Mouse (Mus musculus) hindbrain, embryonic 15.5 days (tissue): ENCODE data around the gene Smarcal1. TPM values are rescaled to one million over a fixed set of nuclear protein-coding genes. Genes with fewer than 3 reads are reported as not detected.

ENCODE experiments used
- ATAC-seq: fragments of 200-750 bp; cut with Nextera tagmentation; 2 replicates; pipeline ENCODE4 v1.8.0; 2017; ENCODE audit warnings: low read depth, moderate number of reproducible peaks, moderate TSS enrichment; ENCODE audit not compliant: low FRiP score
- H3K27ac ChIP-seq: fragments of 300-500 bp; sonication (generic); replicated peaks from 2 replicates; pipeline ENCODE4 v1.5.1; 2015; ENCODE audit warnings: mild to moderate bottlenecking, inconsistent platforms
- H3K27me3 ChIP-seq: fragments of 300-500 bp; sonication (generic); 2 replicates; pipeline ENCODE4 v1.6.1; 2015; ENCODE audit warnings: control low read depth, inconsistent platforms
- H3K36me3 ChIP-seq: fragments of 300-500 bp; sonication (generic); 2 replicates; pipeline ENCODE4 v1.6.1; 2015; ENCODE audit warnings: control low read depth, inconsistent platforms
- H3K4me1 ChIP-seq: fragments of 300-500 bp; sonication (generic); replicated peaks from 2 replicates; pipeline ENCODE4 v1.6.1; 2015; ENCODE audit warnings: control low read depth, inconsistent platforms
- H3K4me2 ChIP-seq: fragments of 300-500 bp; sonication (generic); 2 replicates; pipeline ENCODE4 v1.6.1; 2015; ENCODE audit warnings: moderate library complexity, mild to moderate bottlenecking, inconsistent platforms
- H3K4me3 ChIP-seq: fragments of 300-500 bp; sonication (generic); 2 replicates; pipeline ENCODE4 v1.5.1; 2015; ENCODE audit warnings: mild to moderate bottlenecking, inconsistent platforms
- H3K9ac ChIP-seq: fragments of 300-500 bp; sonication (generic); 2 replicates; pipeline ENCODE4 v1.6.1; 2015; ENCODE audit warnings: inconsistent platforms
- H3K9me3 ChIP-seq: fragments of 300-500 bp; sonication (generic); 2 replicates; pipeline ENCODE4 v1.6.1; 2016; ENCODE audit warnings: control low read depth, inconsistent platforms
- WGBS: fragments of 180-500 bp; shearing (Covaris S2); methylation state at CpG from one replicate; pipeline ENCODE4 v1.1.7; 2015; 5-methylcytosine and 5-hydroxymethylcytosine counted together
- polyA plus RNA-seq: library from polyadenylated mRNA; unstranded; fragments of >200 nt; fragmentation: Nextera tagmentation; extraction: Ambion mirVana; gene quantifications from 2 replicates; pipeline ENCODE4 v1.2.1, GENCODE M21; 2015

The Smarcal1 gene
- polyA plus RNA-seq, 1 experiment from 2014 or later, result 27.8 TPM

- ATAC-seq, result no peak
- H3K4me1 ChIP-seq, result peaks cover 17% of the 10 kb centered on the region
- H3K9ac ChIP-seq, result no peak overlapping the region
- H3K27ac ChIP-seq, result no peak overlapping the region
- no peaks in the 10 kb centered on the region for H3K36me3 ChIP-seq
- 71% methylated on average over 7 of the region's 7 CpGs for WGBS
- 0 out of 2 replicates have a peak, but pooled peaks cover 2% of the 10 kb centered on the region for H3K27me3 ChIP-seq
- no peak overlapping the region for H3K4me2 ChIP-seq
- H3K9me3 ChIP-seq, result no peaks in the 10 kb centered on the region
- H3K4me3 ChIP-seq, result no peak overlapping the region
Observed at GRCm38 (mm10) chr1:72574047-72574446, 9.0 kb upstream of the Smarcal1 start.

- Histone ChIP-seq H3K4me2 (no peak overlapping the region), H3K27ac (no peak overlapping the region), H3K4me3 (no peak overlapping the region), H3K9ac (no peak overlapping the region), H3K4me1 (peaks cover 17% of the 10 kb centered on the region), H3K36me3 (no peaks in the 10 kb centered on the region), H3K9me3 (no peaks in the 10 kb centered on the region), H3K27me3 (0 out of 2 replicates have a peak, but pooled peaks cover 2% of the 10 kb centered on the region)
- no peak for ATAC-seq
- 67% methylated on average over 7 of the region's 7 CpGs for WGBS
Observed at GRCm38 (mm10) chr1:72574608-72575007, 8.4 kb upstream of the Smarcal1 start.

GRCm38 (mm10) chr1:72575121-72575520, 7.9 kb upstream of the Smarcal1 start:
- ATAC-seq, result no peak
- 55% methylated on average over 4 of the region's 4 CpGs for WGBS
- no peaks in the 10 kb centered on the region for H3K36me3 ChIP-seq
- H3K4me3 ChIP-seq, result no peak overlapping the region
- no peak overlapping the region for H3K27ac ChIP-seq
- no peak overlapping the region for H3K4me2 ChIP-seq
- 0 out of 2 replicates have a peak, but pooled peaks cover 2% of the 10 kb centered on the region for H3K27me3 ChIP-seq
- no peak overlapping the region for H3K9ac ChIP-seq
- peaks cover 17% of the 10 kb centered on the region for H3K4me1 ChIP-seq
- H3K9me3 ChIP-seq, result no peaks in the 10 kb centered on the region

- no peaks in the 10 kb centered on the region for H3K36me3 ChIP-seq
- ATAC-seq, result 0 out of 2 replicates have a peak, but pooled peaks have one; percentile 20
- H3K9me3 ChIP-seq, result no peaks in the 10 kb centered on the region
- H3K27ac ChIP-seq, result peak overlapping the region; percentile 42
- H3K9ac ChIP-seq, result no peak overlapping the region
- 3% methylated on average over 12 of the region's 12 CpGs for WGBS
- peak overlapping the region; percentile 27 for H3K4me2 ChIP-seq
- H3K27me3 ChIP-seq, result 0 out of 2 replicates have a peak, but pooled peaks cover 2% of the 10 kb centered on the region
- H3K4me1 ChIP-seq, result peaks cover 21% of the 10 kb centered on the region
- H3K4me3 ChIP-seq, result no peak overlapping the region
Observed at GRCm38 (mm10) chr1:72577481-72577922, 5.5 kb upstream of the Smarcal1 start.

GRCm38 (mm10) chr1:72578351-72578750, 4.7 kb upstream of the Smarcal1 start:
- 30% methylated on average over 15 of the region's 15 CpGs for WGBS
- Histone ChIP-seq H3K36me3 (no peaks in the 10 kb centered on the region), H3K27me3 (0 out of 2 replicates have a peak, but pooled peaks cover 2% of the 10 kb centered on the region), H3K4me2 (peak overlapping the region; percentile 37), H3K9ac (no peak overlapping the region), H3K9me3 (no peaks in the 10 kb centered on the region), H3K4me3 (no peak overlapping the region), H3K27ac (peak overlapping the region; percentile 34; the same call in 1 of the 2 replicates), H3K4me1 (peaks cover 23% of the 10 kb centered on the region)
- ATAC-seq, result no peak

GRCm38 (mm10) chr1:72578806-72579205, 4.2 kb upstream of the Smarcal1 start:
- ATAC-seq, result no peak

GRCm38 (mm10) chr1:72583906-72584305, 855 bp downstream of the Smarcal1 start:
- 78% methylated on average over 4 of the region's 4 CpGs for WGBS
- Histone ChIP-seq H3K9me3 (no peaks in the 10 kb centered on the region), H3K27me3 (no peaks in the 10 kb centered on the region), H3K9ac (peak overlapping the region; percentile 61), H3K4me1 (peaks cover 22% of the 10 kb centered on the region), H3K27ac (peak overlapping the region; percentile 92), H3K4me3 (peak overlapping the region; percentile 62), H3K4me2 (peak overlapping the region; percentile 69), H3K36me3 (peaks cover 22% of the 10 kb centered on the region)
- ATAC-seq, result no peak

More at GRCm38 (mm10) chr1:72578806-72579205, 4.2 kb upstream of the Smarcal1 start:
- no peaks in the 10 kb centered on the region for H3K36me3 ChIP-seq
- peaks cover 25% of the 10 kb centered on the region for H3K4me1 ChIP-seq
- H3K27ac ChIP-seq, result peak overlapping the region; percentile 34; the same call in 1 of the 2 replicates
- 29% methylated on average over 4 of the region's 4 CpGs for WGBS
- no peak overlapping the region for H3K9ac ChIP-seq
- 0 out of 2 replicates have a peak, but pooled peaks cover 2% of the 10 kb centered on the region for H3K27me3 ChIP-seq
- no peak overlapping the region for H3K4me3 ChIP-seq
- peak overlapping the region; percentile 37 for H3K4me2 ChIP-seq
- no peaks in the 10 kb centered on the region for H3K9me3 ChIP-seq

- H3K27ac ChIP-seq, result no peak overlapping the region
- peaks cover 34% of the 10 kb centered on the region for H3K36me3 ChIP-seq
- H3K4me1 ChIP-seq, result peaks cover 22% of the 10 kb centered on the region
- H3K27me3 ChIP-seq, result no peaks in the 10 kb centered on the region
- H3K9me3 ChIP-seq, result no peaks in the 10 kb centered on the region
- no peak overlapping the region for H3K9ac ChIP-seq
- H3K4me2 ChIP-seq, result no peak overlapping the region
- 92% methylated on average over 17 of the region's 17 CpGs for WGBS
- ATAC-seq, result no peak
- no peak overlapping the region for H3K4me3 ChIP-seq
Observed at GRCm38 (mm10) chr1:72585971-72586875, 3.2 kb downstream of the Smarcal1 start.

- H3K4me2 ChIP-seq, result no peak overlapping the region
- ATAC-seq, result no peak
- no peaks in the 10 kb centered on the region for H3K27me3 ChIP-seq
- H3K4me3 ChIP-seq, result no peak overlapping the region
- H3K27ac ChIP-seq, result no peak overlapping the region
- no peak overlapping the region for H3K9ac ChIP-seq
- H3K4me1 ChIP-seq, result peaks cover 18% of the 10 kb centered on the region
- H3K36me3 ChIP-seq, result peaks cover 47% of the 10 kb centered on the region
- no peaks in the 10 kb centered on the region for H3K9me3 ChIP-seq
- 92% methylated on average over 15 of the region's 15 CpGs for WGBS
Observed at GRCm38 (mm10) chr1:72587532-72587931, 4.5 kb downstream of the Smarcal1 start.

GRCm38 (mm10) chr1:72588763-72589162, 5.7 kb downstream of the Smarcal1 start:
- Histone ChIP-seq H3K36me3 (peaks cover 57% of the 10 kb centered on the region), H3K27ac (no peak overlapping the region), H3K4me3 (no peak overlapping the region), H3K27me3 (no peaks in the 10 kb centered on the region), H3K9me3 (no peaks in the 10 kb centered on the region), H3K4me2 (no peak overlapping the region), H3K4me1 (peaks cover 23% of the 10 kb centered on the region), H3K9ac (no peak overlapping the region)
- 95% methylated on average over 2 of the region's 2 CpGs for WGBS
- ATAC-seq, result no peak

GRCm38 (mm10) chr1:72590636-72591035, 7.6 kb downstream of the Smarcal1 start:
- Histone ChIP-seq H3K9ac (no peak overlapping the region), H3K27me3 (no peaks in the 10 kb centered on the region), H3K4me2 (no peak overlapping the region), H3K4me3 (no peak overlapping the region), H3K9me3 (no peaks in the 10 kb centered on the region), H3K36me3 (peaks cover 56% of the 10 kb centered on the region), H3K4me1 (peaks cover 9% of the 10 kb centered on the region; the same call in 1 of the 2 replicates), H3K27ac (no peak overlapping the region)
- 81% methylated on average over 4 of the region's 4 CpGs for WGBS
- no peak for ATAC-seq

- Histone ChIP-seq H3K27ac (no peak overlapping the region), H3K4me1 (peaks cover 9% of the 10 kb centered on the region; the same call in 1 of the 2 replicates), H3K36me3 (peaks cover 57% of the 10 kb centered on the region), H3K4me3 (no peak overlapping the region), H3K4me2 (no peak overlapping the region), H3K9ac (no peak overlapping the region), H3K9me3 (no peaks in the 10 kb centered on the region), H3K27me3 (no peaks in the 10 kb centered on the region)
- 92% methylated on average over 3 of the region's 3 CpGs for WGBS
- ATAC-seq, result no peak
Observed at GRCm38 (mm10) chr1:72592350-72592749, 9.3 kb downstream of the Smarcal1 start.
